Mouse (Mus musculus) heart, postnatal 0 days (tissue): ENCODE results near the gene Eme2.

Experiments used
- CTCF ChIP-seq: IDR thresholded peaks from 2 replicates; pipeline ENCODE4 v1.5.1; 2016; ENCODE audit warnings: antibody characterized with exemption, control low read depth, low read depth
- EP300 ChIP-seq: IDR thresholded peaks from 2 replicates; pipeline ENCODE4 v1.6.1; 2016; ENCODE audit warnings: antibody characterized with exemption, low read depth

GRCm38 (mm10) chr17:24884391-24884790, 10.5 kb downstream of the Eme2 start:
- no peak for TF ChIP-seq CTCF
- TF ChIP-seq EP300, result no peak
